29 mouse cellular contexts compared by ENCODE assay signal in genomic region chr3:61391564-61391963, GRCm38 (mm10). TPM values are rescaled to one million over a fixed set of nuclear protein-coding genes. Genes with fewer than 3 reads are reported as not detected.
A peak's percentile ranks its signal among the peaks of the same experiment; 100 is the strongest.
DNase-seq lines count a peak whose midpoint lies in the region; ATAC-seq and TF ChIP-seq lines count a peak whose summit lies in the region.
"Had no signal": no experiment of that assay in that cellular context is flagged by ENCODE, and none has a peak within 500 bp of the region (broad histone marks: within the 10 kb centered on the region; RNA-seq: fewer than 3 reads in every experiment).

No protein-coding gene starts in this region.

- H3K27me3 ChIP-seq in heart, postnatal 0 days (ENCODE audit: control insufficient read depth, insufficient read depth, low read length): no peaks in the 10 kb centered on the region
- H3K27me3 ChIP-seq in forebrain, embryonic 11.5 days (ENCODE audit: control insufficient read depth, insufficient read depth, low read length): no peaks in the 10 kb centered on the region
- H3K27me3 ChIP-seq: embryonic facial prominence, embryonic 12.5 days; embryonic facial prominence, embryonic 15.5 days; forebrain, embryonic 12.5 days; forebrain, embryonic 15.5 days; heart, embryonic 12.5 days; heart, embryonic 15.5 days had no signal

- peak; percentile 36 for DNase-seq in heart, postnatal 0 days (ENCODE audit: low spot score)
- DNase-seq in heart, adult 8-10 months (ENCODE audit: low spot score): no peak
- DNase-seq in Muller cell, postnatal 12 days (ENCODE audit: inconsistent ontology term): peak; percentile 71
- DNase-seq in brain, adult 2 months (ENCODE audit: low read depth, low spot score): peak; percentile 41
- DNase-seq in T-cell, adult 2 months (ENCODE audit: low spot score): no peak
- DNase-seq in forebrain, embryonic 11.5 days (ENCODE audit: low spot score): no peak
- no peak for DNase-seq in lung, adult 18-20 months
- DNase-seq: adrenal gland, adult 8-10 months; adrenal gland, postnatal 25 days; cerebellum, adult 18-20 months; cerebellum, adult 9-10 months; cerebellum, postnatal 14 days; gastrocnemius, adult 2 months; gastrocnemius, postnatal 14 days; heart, adult 11 months; heart, postnatal 14 days; heart, postnatal 4 days; kidney, adult 8-10 months had no signal

- H3K4me3 ChIP-seq in heart, postnatal 0 days (ENCODE audit: low read depth, low read length): no peak overlapping the region
- H3K4me3 ChIP-seq in forebrain, embryonic 11.5 days (ENCODE audit: low read depth, low read length): no peak overlapping the region
- H3K4me3 ChIP-seq: embryonic facial prominence, embryonic 12.5 days; embryonic facial prominence, embryonic 15.5 days; forebrain, embryonic 12.5 days; forebrain, embryonic 15.5 days; gastrocnemius, adult 2 months; heart, embryonic 12.5 days; heart, embryonic 15.5 days had no signal

- 44% methylated on average over 4 of the region's 4 CpGs for WGBS in heart, postnatal 0 days
- WGBS in forebrain, embryonic 11.5 days: 80% methylated on average over 4 of the region's 4 CpGs

- H3K4me2 ChIP-seq in heart, postnatal 0 days (ENCODE audit: low read depth, low read length): no peak overlapping the region
- H3K4me2 ChIP-seq in forebrain, embryonic 11.5 days (ENCODE audit: low read depth, low read length, severe bottlenecking): no peak overlapping the region
- H3K4me2 ChIP-seq: embryonic facial prominence, embryonic 12.5 days; embryonic facial prominence, embryonic 15.5 days; forebrain, embryonic 12.5 days; forebrain, embryonic 15.5 days; heart, embryonic 12.5 days; heart, embryonic 15.5 days; hindbrain, embryonic 14.5 days had no signal

- no peaks in the 10 kb centered on the region for H3K9me3 ChIP-seq in heart, postnatal 0 days (replicated peaks; ENCODE audit: control insufficient read depth, low read length)
- H3K9me3 ChIP-seq in forebrain, embryonic 11.5 days (ENCODE audit: control insufficient read depth, low read length): no peaks in the 10 kb centered on the region
- H3K9me3 ChIP-seq: embryonic facial prominence, embryonic 12.5 days; embryonic facial prominence, embryonic 15.5 days; forebrain, embryonic 12.5 days; forebrain, embryonic 15.5 days; G1E; heart, embryonic 12.5 days; heart, embryonic 15.5 days had no signal

- H3K27ac ChIP-seq in heart, postnatal 0 days (ENCODE audit: low read depth): no peak overlapping the region
- no peak overlapping the region for H3K27ac ChIP-seq in forebrain, embryonic 11.5 days (ENCODE audit: low read depth, low read length)
- H3K27ac ChIP-seq: embryonic facial prominence, embryonic 12.5 days; embryonic facial prominence, embryonic 15.5 days; forebrain, embryonic 12.5 days; forebrain, embryonic 15.5 days; gastrocnemius, adult 2 months; heart, embryonic 15.5 days; hindbrain, embryonic 14.5 days had no signal

- TF ChIP-seq CTCF in heart, postnatal 0 days (IDR thresholded peaks at IDR 0.05; ENCODE audit: low read depth): no peak

- no peak for TF ChIP-seq EP300 in heart, postnatal 0 days (IDR thresholded peaks at IDR 0.05; ENCODE audit: low read depth)

- H3K36me3 ChIP-seq in heart, postnatal 0 days (replicated peaks; ENCODE audit: control insufficient read depth, insufficient read depth, low read length): no peaks in the 10 kb centered on the region
- no peaks in the 10 kb centered on the region for H3K36me3 ChIP-seq in forebrain, embryonic 11.5 days (ENCODE audit: control insufficient read depth, insufficient read depth, low read length)
- H3K36me3 ChIP-seq: embryonic facial prominence, embryonic 12.5 days; embryonic facial prominence, embryonic 15.5 days; forebrain, embryonic 12.5 days; forebrain, embryonic 15.5 days; G1E; heart, embryonic 12.5 days; heart, embryonic 15.5 days had no signal

- H3K4me1 ChIP-seq in heart, postnatal 0 days (ENCODE audit: control insufficient read depth, insufficient read depth): no peaks in the 10 kb centered on the region
- H3K4me1 ChIP-seq in forebrain, embryonic 11.5 days (replicated peaks; ENCODE audit: control insufficient read depth, insufficient read depth, low read length): no peaks in the 10 kb centered on the region
- H3K4me1 ChIP-seq: embryonic facial prominence, embryonic 12.5 days; embryonic facial prominence, embryonic 15.5 days; forebrain, embryonic 15.5 days; heart, embryonic 15.5 days had no signal

- no peak overlapping the region for H3K9ac ChIP-seq in heart, postnatal 0 days (replicated peaks; ENCODE audit: low read depth, low read length)
- H3K9ac ChIP-seq in forebrain, embryonic 11.5 days (ENCODE audit: low read length): no peak overlapping the region
- H3K9ac ChIP-seq: embryonic facial prominence, embryonic 12.5 days; embryonic facial prominence, embryonic 15.5 days; forebrain, embryonic 12.5 days; forebrain, embryonic 15.5 days; heart, embryonic 12.5 days; heart, embryonic 15.5 days; hindbrain, embryonic 14.5 days had no signal

- ATAC-seq in heart, postnatal 0 days (ENCODE audit: insufficient read depth, low read depth): no peak
- no peak for ATAC-seq in forebrain, embryonic 11.5 days (replicated peaks; ENCODE audit: low FRiP score)
- ATAC-seq: forebrain, embryonic 15.5 days; intestine, postnatal 0 days had no signal

RNA-seq across cellular contexts. Expression of gene B430305J03Rik, which starts 25.8 kb away (rescaled TPM):
- 0.04 TPM in 1 of 2 replicates, not detected in the other for total RNA-seq in heart, postnatal 0 days (2014; rRNA removed; ENCODE audit: low replicate concordance)
- not detected in 2 replicates for polyA plus RNA-seq in heart, postnatal 0 days (2015; fragmentation: Nextera tagmentation; extraction: Ambion mirVana)
- total RNA-seq in heart, adult 8-10 months (2022): under 1 TPM in 2 of 4 experiments, not detected in 2; 0.06 to 0.09 TPM
- polyA plus RNA-seq in forebrain, embryonic 11.5 days (2014; fragmentation: Nextera tagmentation; extraction: Ambion mirVana): not detected in 2 replicates
- total RNA-seq: gastrocnemius, adult 2 months had no signal
- polyA plus RNA-seq: embryonic facial prominence, embryonic 12.5 days; embryonic facial prominence, embryonic 15.5 days; forebrain, embryonic 12.5 days; forebrain, embryonic 15.5 days; heart, embryonic 12.5 days; heart, embryonic 15.5 days; hindbrain, embryonic 11.5 days; hindbrain, embryonic 14.5 days; intestine, embryonic 14.5 days; intestine, postnatal 0 days had no signal

RNA-seq across cellular contexts. Expression of gene Rap2b, which starts 30.1 kb away (rescaled TPM):
- total RNA-seq in heart, postnatal 0 days (2014; rRNA removed; ENCODE audit: low replicate concordance): 2.1 and 4.2 TPM in 2 replicates
- 4.7 and 5.1 TPM in 2 replicates for polyA plus RNA-seq in heart, postnatal 0 days (2015; fragmentation: Nextera tagmentation; extraction: Ambion mirVana)
- 1 to 10 TPM; 2.0 to 2.8 (median 2.3) TPM for total RNA-seq in heart, adult 8-10 months (2022)
- 14.4 and 14.7 TPM in 2 replicates for polyA plus RNA-seq in forebrain, embryonic 11.5 days (2014; fragmentation: Nextera tagmentation; extraction: Ambion mirVana)

Comparison
In these comparisons a context has a peak if more than half of its experiments do, and no peak if none do; other contexts are left out.
1. DNase-seq: peak in heart, postnatal 0 days (single experiment), Muller cell, postnatal 12 days (single experiment) and brain, adult 2 months (single experiment); none in heart, adult 8-10 months (single experiment), T-cell, adult 2 months (single experiment), forebrain, embryonic 11.5 days (single experiment) and lung, adult 18-20 months (0 of 2).